Mouse (Mus musculus) kidney, postnatal 0 days (tissue): ENCODE results near the gene Polr3b. TPM values are rescaled to one million over a fixed set of nuclear protein-coding genes. Genes with fewer than 3 reads are reported as not detected.

Experiments
- ATAC-seq: fragments of 200-750 bp; cut with Nextera tagmentation; replicated peaks from 2 replicates; pipeline ENCODE4 v1.8.0; 2017; ENCODE audit warnings: low read depth, moderate number of reproducible peaks, moderate TSS enrichment, moderate library complexity; ENCODE audit not compliant: low FRiP score
- DNase-seq: peaks from one replicate; pipeline ENCODE4 v3.0.0-alpha.2; 2016; ENCODE audit warnings: low spot score
- H3K27ac ChIP-seq: fragments of 300-500 bp; sonication (generic); 2 replicates; pipeline ENCODE4 v1.5.1; 2014; ENCODE audit warnings: mild to moderate bottlenecking
- H3K27me3 ChIP-seq: fragments of 300-500 bp; sonication (generic); 2 replicates; pipeline ENCODE4 v1.6.1; 2014; ENCODE audit warnings: low read length, mixed read lengths; ENCODE audit not compliant: insufficient read depth
- H3K36me3 ChIP-seq: fragments of 300-500 bp; sonication (generic); 2 replicates; pipeline ENCODE4 v1.6.1; 2014; ENCODE audit warnings: low read length, mixed read lengths; ENCODE audit not compliant: insufficient read depth
- H3K4me1 ChIP-seq: fragments of 300-500 bp; sonication (generic); replicated peaks from 2 replicates; pipeline ENCODE4 v1.6.1; 2014; ENCODE audit warnings: antibody characterized with exemption, low read length, mixed read lengths; ENCODE audit not compliant: insufficient read depth
- H3K4me2 ChIP-seq: fragments of 300-500 bp; sonication (generic); 2 replicates; pipeline ENCODE4 v1.6.1; 2014; ENCODE audit warnings: mild to moderate bottlenecking, low read length, moderate library complexity, mixed read lengths
- H3K4me3 ChIP-seq: fragments of 300-500 bp; sonication (generic); replicated peaks from 2 replicates; pipeline ENCODE4 v1.5.1; 2014; ENCODE audit warnings: low read depth, low read length
- H3K9ac ChIP-seq: fragments of 300-500 bp; sonication (generic); 2 replicates; pipeline ENCODE4 v1.6.1; 2014; ENCODE audit warnings: low read depth, low read length
- H3K9me3 ChIP-seq: fragments of 300-500 bp; sonication (generic); replicated peaks from 2 replicates; pipeline ENCODE4 v1.6.1; 2016; ENCODE audit warnings: low read length, inconsistent platforms, mixed read lengths
- CTCF ChIP-seq: IDR thresholded peaks from 2 replicates; pipeline ENCODE4 v1.5.1; 2016; ENCODE audit warnings: antibody characterized with exemption, low read depth, mild to moderate bottlenecking, moderate library complexity
- WGBS: fragments of 180-500 bp; shearing (Covaris S2); extraction: QIAGEN DNeasy Blood & Tissue Kit; methylation state at CpG from one replicate; pipeline ENCODE4 v1.1.7; 2014; 5-methylcytosine and 5-hydroxymethylcytosine counted together
- polyA plus RNA-seq: library from polyadenylated mRNA; unstranded; fragments of >200 nt; fragmentation: Nextera tagmentation; extraction: Ambion mirVana; gene quantifications from 2 replicates; pipeline ENCODE4 v1.2.1, GENCODE M21; 2015

Polr3b gene
- polyA plus RNA-seq, 1 experiment from 2014 or later: 10.6 TPM

- 78% methylated on average over 3 of the region's 3 CpGs for WGBS
- DNase-seq (no peak), ATAC-seq (no peak)
- no peaks in the 10 kb centered on the region for H3K27me3 ChIP-seq
- 0 out of 2 replicates have a peak, but pooled peaks cover 8% of the 10 kb centered on the region for H3K36me3 ChIP-seq
- H3K9me3 ChIP-seq: no peaks in the 10 kb centered on the region
- no peak for TF ChIP-seq CTCF
- H3K4me1 ChIP-seq: no peaks in the 10 kb centered on the region
- no peak overlapping the region for H3K4me2 ChIP-seq
- no peak overlapping the region for H3K9ac ChIP-seq
- H3K27ac ChIP-seq: no peak overlapping the region
- no peak overlapping the region for H3K4me3 ChIP-seq
Observed at GRCm38 (mm10) chr10:84608361-84608760, 13.7 kb upstream of the Polr3b start.

GRCm38 (mm10) chr10:84610324-84610723 is 11.8 kb upstream of the Polr3b start:
- DNase-seq (no peak), ATAC-seq (no peak)
- Histone ChIP-seq H3K27ac (no peak overlapping the region), H3K36me3 (0 out of 2 replicates have a peak, but pooled peaks cover 7% of the 10 kb centered on the region), H3K9ac (no peak overlapping the region), H3K4me3 (no peak overlapping the region), H3K4me2 (no peak overlapping the region), H3K4me1 (no peaks in the 10 kb centered on the region), H3K9me3 (no peaks in the 10 kb centered on the region), H3K27me3 (no peaks in the 10 kb centered on the region)
- TF ChIP-seq CTCF: no peak
- WGBS: 35% methylated on average over 4 of the region's 4 CpGs

- Histone ChIP-seq H3K27me3 (no peaks in the 10 kb centered on the region), H3K36me3 (0 out of 2 replicates have a peak, but pooled peaks cover 5% of the 10 kb centered on the region), H3K4me3 (no peak overlapping the region), H3K4me2 (no peak overlapping the region), H3K27ac (no peak overlapping the region), H3K4me1 (no peaks in the 10 kb centered on the region), H3K9ac (no peak overlapping the region), H3K9me3 (no peaks in the 10 kb centered on the region)
- ATAC-seq (no peak), DNase-seq (no peak)
- 65% methylated on average over 3 of the region's 3 CpGs for WGBS
- TF ChIP-seq CTCF: no peak
Observed at GRCm38 (mm10) chr10:84610783-84611182, 11.3 kb upstream of the Polr3b start.

GRCm38 (mm10) chr10:84611664-84612063 is 10.4 kb upstream of the Polr3b start:
- H3K9ac ChIP-seq: no peak overlapping the region

GRCm38 (mm10) chr10:84612281-84612680 is 9.8 kb upstream of the Polr3b start:
- no peak for ATAC-seq
- no peak for TF ChIP-seq CTCF
- no peak overlapping the region for H3K9ac ChIP-seq
- no peaks in the 10 kb centered on the region for H3K4me1 ChIP-seq
- no peaks in the 10 kb centered on the region for H3K9me3 ChIP-seq
- no peak overlapping the region for H3K4me3 ChIP-seq
- 70% methylated on average over 2 of the region's 2 CpGs for WGBS
- H3K27ac ChIP-seq: no peak overlapping the region
- no peak overlapping the region for H3K4me2 ChIP-seq
- no peak for DNase-seq
- no peaks in the 10 kb centered on the region for H3K36me3 ChIP-seq
- H3K27me3 ChIP-seq: no peaks in the 10 kb centered on the region

More at GRCm38 (mm10) chr10:84611664-84612063, 10.4 kb upstream of the Polr3b start:
- H3K9me3 ChIP-seq: no peaks in the 10 kb centered on the region
- no peaks in the 10 kb centered on the region for H3K36me3 ChIP-seq
- DNase-seq (no peak), ATAC-seq (no peak)
- no peak overlapping the region for H3K4me2 ChIP-seq
- no peaks in the 10 kb centered on the region for H3K4me1 ChIP-seq
- H3K27ac ChIP-seq: no peak overlapping the region
- 66% methylated on average over 3 of the region's 3 CpGs for WGBS
- H3K27me3 ChIP-seq: no peaks in the 10 kb centered on the region
- no peak overlapping the region for H3K4me3 ChIP-seq
- no peak for TF ChIP-seq CTCF

GRCm38 (mm10) chr10:84613366-84613765 is 8.7 kb upstream of the Polr3b start:
- DNase-seq (no peak), ATAC-seq (no peak)
- H3K27ac ChIP-seq: no peak overlapping the region
- H3K4me2 ChIP-seq: no peak overlapping the region
- no peak for TF ChIP-seq CTCF
- 85% methylated on average over 8 of the region's 8 CpGs for WGBS
- no peak overlapping the region for H3K4me3 ChIP-seq
- H3K9me3 ChIP-seq: no peaks in the 10 kb centered on the region
- H3K9ac ChIP-seq: no peak overlapping the region
- H3K27me3 ChIP-seq: no peaks in the 10 kb centered on the region
- H3K36me3 ChIP-seq: no peaks in the 10 kb centered on the region
- no peaks in the 10 kb centered on the region for H3K4me1 ChIP-seq

- 65% methylated on average over 3 of the region's 3 CpGs for WGBS
- H3K9ac ChIP-seq: no peak overlapping the region
- TF ChIP-seq CTCF: no peak
- H3K27ac ChIP-seq: no peak overlapping the region
- no peaks in the 10 kb centered on the region for H3K9me3 ChIP-seq
- no peaks in the 10 kb centered on the region for H3K4me1 ChIP-seq
- no peaks in the 10 kb centered on the region for H3K27me3 ChIP-seq
- DNase-seq: no peak
- no peak for ATAC-seq
- H3K36me3 ChIP-seq: no peaks in the 10 kb centered on the region
- H3K4me3 ChIP-seq: no peak overlapping the region
- H3K4me2 ChIP-seq: no peak overlapping the region
Observed at GRCm38 (mm10) chr10:84615076-84615475, 7.0 kb upstream of the Polr3b start.
